Mouse (Mus musculus) layer of hippocampus, adult 8-10 months (tissue): ENCODE data around the gene Gm43518. TPM values are rescaled to one million over a fixed set of nuclear protein-coding genes. Genes with fewer than 3 reads are reported as not detected.

ENCODE experiments used
- DNase-seq, 2 experiments: peaks; one replicate each; pipeline ENCODE4 v3.0.0; 2022; ENCODE audit warnings: low spot score in 2 of 2
- total RNA-seq, 4 experiments: library from RNA; stranded (reverse); gene quantifications; 2 replicates each; pipeline ENCODE4 v1.2.4; 2022

Gene Gm43518
- total RNA-seq, 4 experiments from 2014 or later: 0.87 to 2.4 (median 1.9) TPM

GRCm38 (mm10) chr5:123977231-123977630 is 50.0 kb downstream of the Gm43518 start:
- DNase-seq: no peak

- DNase-seq: no peak
Observed at GRCm38 (mm10) chr5:123978131-123978530, 50.9 kb downstream of the Gm43518 start.

- DNase-seq: no peak
Observed at GRCm38 (mm10) chr5:123979221-123979979, 52.2 kb downstream of the Gm43518 start.

- DNase-seq: no peak
Observed at GRCm38 (mm10) chr5:123979980-123980369, 52.8 kb downstream of the Gm43518 start.

GRCm38 (mm10) chr5:123980521-123981249 is 53.5 kb downstream of the Gm43518 start:
- DNase-seq: no peak

GRCm38 (mm10) chr5:123981250-123981554 is 54.0 kb downstream of the Gm43518 start:
- DNase-seq: no peak

GRCm38 (mm10) chr5:123982838-123983237 is 55.6 kb downstream of the Gm43518 start:
- peak in 1 of 2 experiments; percentile 2 for DNase-seq

- DNase-seq: no peak
Observed at GRCm38 (mm10) chr5:123985434-123985833, 58.2 kb downstream of the Gm43518 start.

- no peak for DNase-seq
Observed at GRCm38 (mm10) chr5:123986925-123987324, 59.7 kb downstream of the Gm43518 start.

- DNase-seq: no peak
Observed at GRCm38 (mm10) chr5:123987511-123987910, 60.3 kb downstream of the Gm43518 start.

Other genes with a start within 250 kb of the Gm43518 start
- gene Clip1, start 242.8 kb upstream of the Gm43518 start, total RNA-seq: 100 to 1,000 TPM; 125 to 142 (median 126) TPM
- 10 to 100 TPM; 41.5 to 54.4 (median 50.4) TPM for gene Zcchc8, start 206.3 kb upstream of the Gm43518 start, total RNA-seq
- 100 to 1,000 TPM in 3 of 4 experiments, 10 to 100 TPM in 1; 90.7 to 107 (median 103) TPM for gene Rsrc2, start 178.0 kb upstream of the Gm43518 start, total RNA-seq
- gene Kntc1, start 177.7 kb upstream of the Gm43518 start, total RNA-seq: 1 to 10 TPM in 3 of 4 experiments, under 1 TPM in 1; 0.99 to 2.9 (median 2.0) TPM
- gene Hcar2, start 61.9 kb upstream of the Gm43518 start, total RNA-seq: 1 to 10 TPM in 2 of 4 experiments, under 1 TPM in 1, not detected in 1; 0.33 to 5.8 (median 5.2) TPM
- gene Hcar1, start 47.4 kb upstream of the Gm43518 start, total RNA-seq: 1 to 10 TPM; 1.0 to 1.6 (median 1.2) TPM
- gene Denr, start 20.2 kb upstream of the Gm43518 start, total RNA-seq: 10 to 100 TPM; 59.4 to 66.0 (median 60.5) TPM
- 1 to 10 TPM; 2.1 to 7.2 (median 5.2) TPM for gene Ccdc62, start 3.3 kb downstream of the Gm43518 start, total RNA-seq
- 10 to 100 TPM; 33.5 to 47.0 (median 44.6) TPM for gene Hip1r, start 46.2 kb downstream of the Gm43518 start, total RNA-seq
- gene Vps37b, start 104.9 kb downstream of the Gm43518 start, total RNA-seq: 10 to 100 TPM; 35.9 to 39.4 (median 36.6) TPM
- 10 to 100 TPM; 29.4 to 33.0 (median 30.4) TPM for gene Abcb9, start 168.4 kb downstream of the Gm43518 start, total RNA-seq
- 10 to 100 TPM; 34.9 to 41.6 (median 38.9) TPM for gene Ogfod2, start 184.9 kb downstream of the Gm43518 start, total RNA-seq
- 10 to 100 TPM; 46.3 to 64.6 (median 50.4) TPM for gene Arl6ip4, start 188.7 kb downstream of the Gm43518 start, total RNA-seq